Comparison of ENCODE assay signal across 11 mouse cellular contexts in the genomic region with DNA sequence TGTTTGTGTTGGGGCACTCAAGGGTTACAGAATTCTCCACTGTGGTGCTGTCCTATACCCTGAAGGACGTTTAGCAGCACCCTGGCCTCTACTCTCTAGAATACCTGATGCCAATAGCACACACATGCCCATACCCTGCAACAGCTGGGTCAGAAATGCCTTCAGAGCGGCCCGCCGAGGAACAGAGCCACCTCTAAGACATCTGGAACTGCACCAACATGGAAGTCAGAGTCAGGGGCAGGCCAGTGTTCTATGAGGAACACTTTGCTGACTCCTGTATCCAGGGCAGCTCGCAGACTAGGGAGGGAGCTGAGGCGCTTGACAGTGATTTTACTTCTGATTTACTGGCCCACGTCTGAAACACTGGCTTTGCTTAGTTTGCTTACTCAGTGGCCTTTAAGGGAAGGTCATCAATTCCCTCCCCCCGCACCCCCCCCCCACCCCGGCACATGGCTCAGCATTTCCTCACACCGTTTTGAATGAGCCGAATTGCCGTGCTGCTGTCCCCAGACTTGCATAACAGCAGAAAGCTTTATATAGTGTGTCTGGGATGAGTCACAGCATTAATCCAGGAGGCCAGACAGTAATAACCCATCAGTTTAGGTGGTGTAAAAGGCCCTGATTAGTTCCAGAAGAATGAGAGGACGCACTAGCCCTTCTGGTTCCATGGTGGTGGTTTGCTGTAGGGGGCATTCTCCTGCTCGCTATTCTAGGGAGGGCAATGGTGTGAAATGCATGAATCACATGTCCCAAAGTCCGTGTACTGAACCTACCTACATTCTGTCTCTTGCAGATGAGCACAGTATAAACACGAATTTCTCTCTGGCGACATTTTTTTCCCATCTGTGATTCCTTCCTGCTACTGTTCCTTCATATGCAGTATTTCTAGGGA. TPM values are rescaled to one million over a fixed set of nuclear protein-coding genes. Genes with fewer than 3 reads are reported as not detected.
A peak's percentile ranks its signal among the peaks of the same experiment; 100 is the strongest.
DNase-seq lines count a peak whose midpoint lies in the region; ATAC-seq and TF ChIP-seq lines count a peak whose summit lies in the region.
"Had no signal": no experiment of that assay in that cellular context is flagged by ENCODE, and none has a peak within 500 bp of the region (broad histone marks: within the 10 kb centered on the region; RNA-seq: fewer than 3 reads in every experiment).

No protein-coding gene starts in this region.

- H3K4me2 ChIP-seq in liver, embryonic 16.5 days (ENCODE audit: low read depth, low read length): no peak overlapping the region
- no peak overlapping the region for H3K4me2 ChIP-seq in midbrain, embryonic 11.5 days

- no peaks in the 10 kb centered on the region; the same call in 1 of the 2 replicates for H3K4me1 ChIP-seq in cerebellum, adult 2 months (ENCODE audit: control insufficient read depth, insufficient read depth, low read length)
- peaks cover 14% of the 10 kb centered on the region for H3K4me1 ChIP-seq in bone marrow macrophage, adult 2 months (ENCODE audit: control insufficient read depth, insufficient read depth, low read length)
- no peaks in the 10 kb centered on the region for H3K4me1 ChIP-seq in liver, embryonic 16.5 days (ENCODE audit: control insufficient read depth, low read depth, low read length)
- no peaks in the 10 kb centered on the region for H3K4me1 ChIP-seq in midbrain, embryonic 11.5 days (ENCODE audit: control insufficient read depth, insufficient read depth, low read length)
- H3K4me1 ChIP-seq: hindbrain, embryonic 10.5 days had no signal

- no peak for TF ChIP-seq CTCF in cerebellum, adult 2 months (IDR thresholded peaks at IDR 0.05; ENCODE audit: borderline replicate concordance, insufficient read depth, low read depth, low read length)
- TF ChIP-seq CTCF in bone marrow macrophage, adult 2 months (IDR thresholded peaks at IDR 0.05; ENCODE audit: low read depth, low read length): no peak

- H3K9me3 ChIP-seq in liver, embryonic 16.5 days (replicated peaks; ENCODE audit: control insufficient read depth, low read length): no peaks in the 10 kb centered on the region
- H3K9me3 ChIP-seq in midbrain, embryonic 11.5 days (ENCODE audit: control insufficient read depth, low read length): no peaks in the 10 kb centered on the region
- H3K9me3 ChIP-seq: hindbrain, embryonic 10.5 days; midbrain, embryonic 10.5 days had no signal

- H3K27ac ChIP-seq in cerebellum, adult 2 months (ENCODE audit: insufficient read depth, low read length): 0 out of 2 replicates have a peak overlapping the region, but pooled peaks have one; percentile 43
- H3K27ac ChIP-seq in bone marrow macrophage, adult 2 months (ENCODE audit: insufficient read depth, low read depth, low read length): 0 out of 2 replicates have a peak overlapping the region, but pooled peaks have one; percentile 14
- H3K27ac ChIP-seq in liver, embryonic 16.5 days (ENCODE audit: low read length): no peak overlapping the region
- H3K27ac ChIP-seq in midbrain, embryonic 11.5 days (ENCODE audit: low read depth, low read length): no peak overlapping the region
- H3K27ac ChIP-seq: hindbrain, embryonic 10.5 days; midbrain, embryonic 10.5 days had no signal

- peaks cover 18% of the 10 kb centered on the region for H3K36me3 ChIP-seq in liver, embryonic 16.5 days (ENCODE audit: control insufficient read depth, insufficient read depth)
- no peaks in the 10 kb centered on the region for H3K36me3 ChIP-seq in midbrain, embryonic 11.5 days (ENCODE audit: control insufficient read depth, insufficient read depth, low read length)

- H3K9ac ChIP-seq in liver, embryonic 16.5 days (ENCODE audit: low read depth, low read length): no peak overlapping the region
- no peak overlapping the region for H3K9ac ChIP-seq in midbrain, embryonic 11.5 days (ENCODE audit: low read length)

- intact Hi-C loops in left cerebral cortex, postnatal 14 days (cut with DNase I): no loop called here
- intact Hi-C loops in left cerebral cortex, postnatal 10 days (cut with DNase I): no loop called here

- no peak overlapping the region for H3K4me3 ChIP-seq in cerebellum, adult 2 months (replicated peaks; ENCODE audit: insufficient read depth, low read depth, low read length)
- H3K4me3 ChIP-seq in bone marrow macrophage, adult 2 months (ENCODE audit: insufficient read depth, low read length): no peak overlapping the region
- H3K4me3 ChIP-seq in liver, embryonic 16.5 days (ENCODE audit: low read depth, low read length): no peak overlapping the region
- no peak overlapping the region for H3K4me3 ChIP-seq in midbrain, embryonic 11.5 days (ENCODE audit: low read depth, low read length)
- H3K4me3 ChIP-seq: hindbrain, embryonic 10.5 days; midbrain, embryonic 10.5 days had no signal

- WGBS in cerebellum, adult 2 months: 79% methylated on average over 17 of the region's 17 CpGs
- WGBS in liver, embryonic 16.5 days (ENCODE audit: insufficient replicate concordance): 67% methylated on average over 17 of the region's 17 CpGs
- 81% methylated on average over 17 of the region's 17 CpGs for WGBS in midbrain, embryonic 11.5 days

- ATAC-seq in liver, embryonic 16.5 days (ENCODE audit: low read depth): peak; percentile 24
- ATAC-seq in midbrain, embryonic 11.5 days (ENCODE audit: low FRiP score): no peak
- ATAC-seq: forebrain, embryonic 16.5 days had no signal

- DNase-seq in cerebellum, adult 2 months: no peak
- DNase-seq in cerebellum, postnatal 10 days: no peak
- peak; percentile 22 to 72 for DNase-seq in left cerebral cortex, postnatal 14 days (ENCODE audit: low spot score in 2 of 2)
- no peak for DNase-seq in left cerebral cortex, postnatal 10 days (ENCODE audit: extremely low spot score in 1 of 2, low spot score in 2 of 2)
- DNase-seq in lung, adult 18-20 months: no peak
- no peak for DNase-seq in midbrain, embryonic 11.5 days (ENCODE audit: low spot score, missing footprints)

- TF ChIP-seq POLR2A in cerebellum, adult 2 months (IDR thresholded peaks at IDR 0.05; ENCODE audit: borderline replicate concordance, insufficient read depth, low read length): no peak
- no peak for TF ChIP-seq POLR2A in bone marrow macrophage, adult 2 months (IDR thresholded peaks at IDR 0.05; ENCODE audit: borderline replicate concordance, low read depth, low read length)

- H3K27me3 ChIP-seq in cerebellum, adult 2 months (ENCODE audit: control insufficient read depth, insufficient read depth, low read length): no peaks in the 10 kb centered on the region
- H3K27me3 ChIP-seq in liver, embryonic 16.5 days (ENCODE audit: control insufficient read depth, insufficient read depth, low read depth, low read length): no peaks in the 10 kb centered on the region
- H3K27me3 ChIP-seq in midbrain, embryonic 11.5 days (ENCODE audit: control insufficient read depth, insufficient read depth, low read length): no peaks in the 10 kb centered on the region

RNA-seq across cellular contexts. Expression of a gene that starts 39.5 kb away (rescaled TPM):
- 25.1 TPM in 2 replicates for polyA plus RNA-seq in cerebellum, adult 2 months (2012; rRNA removed)
- 10 to 100 TPM; 13.2 to 13.9 TPM for total RNA-seq in left cerebral cortex, postnatal 14 days (2021)
- 10 to 100 TPM; 10.8 to 11.6 TPM for total RNA-seq in left cerebral cortex, postnatal 10 days (2021)
- polyA plus RNA-seq in bone marrow macrophage, adult 2 months (2012; ENCODE audit: insufficient read depth, insufficient read length, missing spikeins): 127 and 140 TPM in 2 replicates
- 19.8 TPM in 2 replicates for polyA plus RNA-seq in liver, embryonic 16.5 days (2015; fragmentation: Nextera tagmentation; extraction: Ambion mirVana)
- polyA plus RNA-seq in midbrain, embryonic 11.5 days (2014; fragmentation: Nextera tagmentation; extraction: Ambion mirVana): 15.0 and 16.3 TPM in 2 replicates

Comparison
In these comparisons a context has a peak if more than half of its experiments do, and no peak if none do; other contexts are left out.
1. DNase-seq: peak in left cerebral cortex, postnatal 14 days (2 of 2); none in cerebellum, adult 2 months (0 of 2), cerebellum, postnatal 10 days (0 of 2), left cerebral cortex, postnatal 10 days (0 of 2), lung, adult 18-20 months (0 of 2) and midbrain, embryonic 11.5 days (single experiment).
2. H3K27ac ChIP-seq: peak in cerebellum, adult 2 months (single experiment) and bone marrow macrophage, adult 2 months (single experiment); none in liver, embryonic 16.5 days (single experiment) and midbrain, embryonic 11.5 days (single experiment).